Mouse (Mus musculus) midbrain, embryonic 13.5 days (tissue): ENCODE measurements around the gene Hist1h1d. TPM values are rescaled to one million over a fixed set of nuclear protein-coding genes. Genes with fewer than 3 reads are reported as not detected.
"Not testable (repeated sequence)": the region's sequence is repeated elsewhere in the genome, so short reads cannot be mapped to it uniquely, and the experiment has no call there.

Experiments used
- ATAC-seq: fragments of 200-750 bp; cut with Nextera tagmentation; 2 replicates; pipeline ENCODE4 v1.8.0; 2017; ENCODE audit warnings: mild to moderate bottlenecking, moderate TSS enrichment, moderate library complexity
- H3K27ac ChIP-seq: fragments of 300-500 bp; sonication (generic); 2 replicates; pipeline ENCODE4 v1.5.1; 2015; ENCODE audit warnings: inconsistent platforms, mild to moderate bottlenecking, moderate library complexity
- H3K27me3 ChIP-seq: fragments of 300-500 bp; sonication (generic); 2 replicates; pipeline ENCODE4 v1.6.1; 2015; ENCODE audit warnings: mild to moderate bottlenecking, inconsistent platforms
- H3K36me3 ChIP-seq: fragments of 300-500 bp; sonication (generic); 2 replicates; pipeline ENCODE4 v1.6.1; 2015; ENCODE audit warnings: mild to moderate bottlenecking, inconsistent platforms
- H3K4me1 ChIP-seq: fragments of 300-500 bp; sonication (generic); replicated peaks from 2 replicates; pipeline ENCODE4 v1.6.1; 2015; ENCODE audit warnings: inconsistent platforms
- H3K4me2 ChIP-seq: fragments of 300-500 bp; sonication (generic); replicated peaks from 2 replicates; pipeline ENCODE4 v1.6.1; 2015; ENCODE audit warnings: moderate library complexity, mild to moderate bottlenecking, inconsistent platforms
- H3K4me3 ChIP-seq: fragments of 300-500 bp; sonication (generic); replicated peaks from 2 replicates; pipeline ENCODE4 v1.5.1; 2015; ENCODE audit warnings: mild to moderate bottlenecking, inconsistent platforms
- H3K9ac ChIP-seq: fragments of 300-500 bp; sonication (generic); replicated peaks from 2 replicates; pipeline ENCODE4 v1.6.1; 2015; ENCODE audit warnings: mild to moderate bottlenecking, inconsistent platforms
- H3K9me3 ChIP-seq: fragments of 300-500 bp; sonication (generic); 2 replicates; pipeline ENCODE4 v1.6.1; 2016; ENCODE audit warnings: mild to moderate bottlenecking, inconsistent platforms
- WGBS: fragments of 180-500 bp; shearing (Covaris S2); methylation state at CpG from one replicate; pipeline ENCODE4 v1.1.7; 2015; 5-methylcytosine and 5-hydroxymethylcytosine counted together
- polyA plus RNA-seq: library from polyadenylated mRNA; unstranded; fragments of >200 nt; fragmentation: Nextera tagmentation; extraction: Ambion mirVana; gene quantifications from 2 replicates; pipeline ENCODE4 v1.2.1, GENCODE M21; 2015

Gene Hist1h1d
- polyA plus RNA-seq, 1 experiment from 2014 or later = 0.23 TPM

DNA sequence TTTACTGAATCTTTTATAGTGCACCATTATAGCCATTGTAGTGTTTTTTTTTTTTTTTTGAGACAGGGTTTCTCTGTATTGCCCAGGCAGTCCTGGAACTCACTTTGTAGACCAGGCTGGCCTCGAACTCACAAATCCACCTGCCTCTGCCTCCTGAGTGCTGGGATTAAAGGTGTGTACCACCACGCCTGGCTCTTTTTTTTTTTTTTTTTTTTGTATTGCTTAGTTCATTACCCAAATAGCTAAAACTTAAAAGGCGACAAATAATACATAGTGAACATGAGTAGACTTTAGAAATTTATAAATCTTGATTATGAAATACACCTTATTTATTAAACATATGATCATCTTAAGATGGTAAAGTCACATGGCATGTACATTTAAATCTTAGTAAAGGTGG lies 11.6 kb upstream of the Hist1h1d start:
- H3K36me3 ChIP-seq = no peaks in the 10 kb centered on the region
- no peaks in the 10 kb centered on the region for H3K9me3 ChIP-seq
- no peak overlapping the region for H3K27ac ChIP-seq
- no peak overlapping the region for H3K9ac ChIP-seq
- peaks cover 16% of the 10 kb centered on the region for H3K4me1 ChIP-seq
- 90% methylated on average over 3 of the region's 3 CpGs for WGBS
- no peak overlapping the region for H3K4me3 ChIP-seq
- no peaks in the 10 kb centered on the region for H3K27me3 ChIP-seq
- ATAC-seq = no peak
- H3K4me2 ChIP-seq = no peak overlapping the region

DNA sequence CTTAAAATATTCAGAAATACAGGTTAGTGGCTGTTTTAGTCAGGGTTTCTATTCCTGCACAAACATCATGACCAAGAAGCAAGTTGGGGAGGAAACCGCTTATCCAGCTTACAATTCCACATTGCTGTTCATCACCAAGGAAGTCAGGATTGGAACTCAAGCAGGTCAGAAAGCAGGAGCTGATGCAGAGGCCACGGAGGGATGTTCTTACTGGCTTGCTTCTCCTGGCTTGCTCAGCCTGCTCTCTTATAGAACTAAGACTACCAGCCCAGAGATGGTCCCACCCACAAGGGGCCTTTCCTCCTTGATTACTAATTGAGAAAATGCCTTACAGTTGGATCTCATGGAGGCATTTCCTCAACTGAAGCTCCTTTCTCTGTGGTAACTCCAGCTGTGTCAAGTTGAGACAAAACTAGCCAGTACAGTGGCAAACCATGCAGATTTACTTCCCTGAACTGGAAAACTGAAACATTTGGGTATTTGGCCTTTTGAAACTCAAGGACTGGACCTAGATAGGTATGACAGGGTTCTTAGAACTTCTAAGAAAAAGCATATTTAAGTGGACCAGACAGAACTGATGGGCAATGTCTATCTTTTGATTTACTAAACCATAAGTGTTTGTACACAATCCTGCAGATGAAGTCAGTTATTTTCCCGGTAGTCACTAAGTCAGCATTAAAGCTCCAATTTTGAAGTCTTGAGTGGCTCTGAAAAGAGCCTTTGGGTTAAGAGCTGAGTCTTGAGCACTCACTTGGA lies 10.7 kb upstream of the Hist1h1d start:
- not testable (repeated sequence) for H3K4me1 ChIP-seq, H3K36me3 ChIP-seq, H3K9me3 ChIP-seq, H3K27me3 ChIP-seq, ATAC-seq
- H3K4me3 ChIP-seq = peak overlapping the region; percentile 49
- 2% methylated on average over 3 of the region's 3 CpGs for WGBS
- H3K4me2 ChIP-seq = peak overlapping the region; percentile 72
- H3K9ac ChIP-seq = peak overlapping the region; percentile 65
- peak overlapping the region; percentile 82 for H3K27ac ChIP-seq

DNA sequence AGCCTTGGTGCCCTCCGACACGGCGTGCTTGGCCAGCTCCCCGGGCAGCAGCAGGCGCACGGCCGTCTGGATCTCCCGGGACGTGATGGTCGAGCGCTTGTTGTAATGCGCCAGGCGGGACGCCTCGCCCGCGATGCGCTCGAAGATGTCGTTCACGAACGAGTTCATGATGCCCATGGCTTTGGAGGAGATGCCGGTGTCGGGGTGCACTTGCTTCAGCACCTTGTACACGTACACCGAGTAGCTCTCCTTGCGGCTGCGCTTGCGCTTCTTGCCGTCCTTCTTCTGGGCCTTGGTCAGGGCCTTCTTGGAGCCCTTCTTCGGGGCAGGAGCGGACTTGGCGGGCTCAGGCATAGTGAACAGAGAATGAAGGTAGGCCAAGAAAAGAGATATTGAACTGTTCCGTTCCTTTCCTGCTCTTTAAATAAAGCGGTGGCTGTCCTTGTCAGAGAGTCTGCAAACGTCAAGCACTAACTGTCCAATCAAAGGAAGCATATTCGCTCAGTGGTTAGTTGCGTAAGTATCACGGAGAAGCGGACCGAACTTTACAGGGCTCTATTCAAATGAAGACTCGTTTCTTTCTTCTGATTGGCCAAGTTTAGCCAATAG lies 10.0 kb upstream of the Hist1h1d start, which contains the start of gene Hist1h2bh:
Gene Hist1h2bh, minus strand, starts transcription at position 394 of the 609 bp plus-strand sequence.
- WGBS = under 1% methylated on average over 37 of the region's 42 CpGs
- H3K4me2 ChIP-seq = peak within 1 kb of the TSS; percentile 72
- ATAC-seq = peak; percentile 91

DNA sequence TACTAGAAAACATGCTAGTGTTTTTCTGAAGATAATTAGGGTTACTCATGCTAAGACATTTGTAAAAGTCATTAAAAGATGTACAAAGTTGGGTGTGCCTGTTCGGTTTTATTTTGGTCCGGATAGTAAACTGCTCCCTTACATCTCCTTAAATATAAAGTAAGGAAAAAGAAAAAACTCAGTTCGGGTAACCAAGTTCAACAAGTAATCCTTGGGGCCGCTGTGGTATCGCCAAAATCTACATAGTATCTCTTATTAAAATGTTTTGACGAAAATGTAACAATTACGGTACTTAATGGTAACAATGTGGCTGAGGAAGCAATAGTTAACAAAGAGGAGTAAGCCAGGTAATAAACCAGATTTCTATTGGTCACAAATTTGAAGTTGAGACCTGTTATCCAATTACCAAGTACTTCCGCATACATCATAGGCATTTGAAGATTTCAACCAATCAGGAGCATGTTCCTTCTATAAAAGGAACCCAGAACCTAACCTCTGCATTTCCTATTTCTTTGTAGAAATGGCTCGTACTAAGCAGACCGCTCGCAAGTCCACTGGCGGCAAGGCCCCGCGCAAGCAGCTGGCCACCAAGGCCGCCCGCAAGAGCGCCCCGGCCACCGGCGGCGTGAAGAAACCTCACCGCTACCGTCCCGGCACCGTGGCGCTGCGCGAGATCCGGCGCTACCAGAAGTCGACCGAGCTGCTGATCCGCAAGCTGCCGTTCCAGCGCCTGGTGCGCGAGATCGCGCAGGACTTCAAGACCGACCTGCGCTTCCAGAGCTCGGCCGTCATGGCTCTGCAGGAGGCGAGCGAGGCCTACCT lies 8.9 kb upstream of the Hist1h1d start, which contains the start of gene Hist1h3f:
Gene Hist1h3f, plus strand, starts transcription at position 88 of the 822 bp plus-strand sequence.
- Histone ChIP-seq H3K4me1 (peaks cover 8% of the 10 kb centered on the region), H3K9ac (peak within 1 kb of the TSS; percentile 76)
- under 1% methylated on average over 30 of the region's 45 CpGs for WGBS

More for the DNA sequence above, 10.0 kb upstream of the Hist1h1d start, which contains the start of gene Hist1h2bh:
- H3K9ac ChIP-seq = peak within 1 kb of the TSS; percentile 65
- peak within 1 kb of the TSS; percentile 50 for H3K4me3 ChIP-seq
- not testable (repeated sequence) for H3K27me3 ChIP-seq, H3K9me3 ChIP-seq, H3K36me3 ChIP-seq, H3K4me1 ChIP-seq
- H3K27ac ChIP-seq = peak within 1 kb of the TSS; percentile 83

DNA sequence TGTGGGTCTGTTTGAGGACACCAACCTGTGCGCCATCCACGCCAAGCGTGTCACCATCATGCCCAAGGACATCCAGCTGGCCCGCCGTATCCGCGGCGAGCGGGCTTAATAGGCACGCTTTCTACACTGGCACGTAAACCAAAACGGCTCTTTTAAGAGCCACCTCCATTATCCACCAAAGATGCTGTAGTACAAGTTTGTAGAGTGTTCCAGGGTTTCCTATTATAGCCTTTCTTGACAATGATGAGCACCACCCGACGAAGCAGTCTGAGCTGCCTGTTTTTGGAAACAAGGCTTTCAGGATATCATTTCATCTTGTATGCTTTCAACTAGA lies 8.3 kb upstream of the Hist1h1d start:
- Histone ChIP-seq H3K9ac (peak overlapping the region; percentile 76; the same call in 1 of the 2 replicates), H3K27ac (peak overlapping the region; percentile 93), H3K4me3 (peak overlapping the region; percentile 50), H3K4me2 (peak overlapping the region; percentile 51)
- not testable (repeated sequence) for ATAC-seq, H3K36me3 ChIP-seq, H3K9me3 ChIP-seq, H3K27me3 ChIP-seq, H3K4me1 ChIP-seq
- WGBS = 0% methylated on average over 14 of the region's 14 CpGs

More for the DNA sequence above, 8.9 kb upstream of the Hist1h1d start, which contains the start of gene Hist1h3f:
- peak; percentile 96 for ATAC-seq
- Histone ChIP-seq H3K9me3 (no peaks in the 10 kb centered on the region), H3K27me3 (no peaks in the 10 kb centered on the region), H3K4me3 (peak within 1 kb of the TSS; percentile 50), H3K36me3 (no peaks in the 10 kb centered on the region), H3K27ac (peak within 1 kb of the TSS; percentile 93), H3K4me2 (peak within 1 kb of the TSS; percentile 72)

DNA sequence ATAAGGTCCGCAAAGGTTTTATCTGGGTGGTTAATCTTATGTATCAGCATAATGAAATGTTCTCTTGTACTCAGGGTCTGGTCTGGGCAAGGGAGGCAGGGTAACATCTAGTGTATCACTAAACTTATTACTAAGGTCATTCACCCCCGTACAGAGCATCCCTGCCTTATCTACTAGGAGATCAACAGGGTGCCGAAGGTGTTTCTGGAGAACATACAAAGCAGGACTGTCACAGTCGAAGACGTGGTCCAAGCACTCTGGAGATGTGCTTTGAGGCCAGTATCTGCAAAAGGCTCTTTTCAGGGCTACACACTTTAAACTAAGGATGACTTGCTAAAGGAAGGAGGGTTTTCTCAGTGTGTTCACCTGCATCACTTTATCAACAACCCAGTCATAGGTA lies 6.4 kb upstream of the Hist1h1d start:
- Histone ChIP-seq H3K9me3 (no peaks in the 10 kb centered on the region), H3K27me3 (no peaks in the 10 kb centered on the region), H3K9ac (no peak overlapping the region), H3K4me3 (no peak overlapping the region), H3K4me1 (peaks cover 16% of the 10 kb centered on the region), H3K27ac (no peak overlapping the region), H3K36me3 (no peaks in the 10 kb centered on the region), H3K4me2 (no peak overlapping the region)
- no peak for ATAC-seq
- WGBS = 82% methylated on average over 5 of the region's 5 CpGs

DNA sequence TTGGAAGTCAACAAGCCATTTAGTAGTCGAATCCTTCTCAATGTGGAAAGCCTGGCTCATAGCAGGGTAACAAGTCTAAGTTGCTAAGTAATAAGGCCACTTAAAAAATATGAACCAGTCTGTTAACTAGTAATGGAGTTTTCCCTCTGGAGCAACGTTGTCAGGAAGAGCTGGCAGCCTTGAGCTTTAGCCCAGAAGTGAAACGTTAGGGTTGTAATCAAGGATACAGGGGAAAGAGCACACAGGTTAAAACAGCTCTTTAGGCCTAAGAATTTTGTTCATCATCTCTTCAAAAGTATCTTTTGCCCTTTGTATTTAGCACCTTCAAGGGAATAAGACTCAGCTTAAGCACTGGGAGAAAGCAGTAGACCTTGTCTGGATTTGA lies 2.3 kb upstream of the Hist1h1d start:
- peak overlapping the region; percentile 59 for H3K9ac ChIP-seq
- ATAC-seq = no peak
- no peaks in the 10 kb centered on the region for H3K27me3 ChIP-seq
- WGBS = 5% methylated on average over 3 of the region's 3 CpGs
- peak overlapping the region; percentile 47 for H3K4me3 ChIP-seq
- H3K4me1 ChIP-seq = peaks cover 30% of the 10 kb centered on the region
- H3K36me3 ChIP-seq = no peaks in the 10 kb centered on the region
- H3K4me2 ChIP-seq = peak overlapping the region; percentile 65
- H3K27ac ChIP-seq = peak overlapping the region; percentile 90
- H3K9me3 ChIP-seq = no peaks in the 10 kb centered on the region

DNA sequence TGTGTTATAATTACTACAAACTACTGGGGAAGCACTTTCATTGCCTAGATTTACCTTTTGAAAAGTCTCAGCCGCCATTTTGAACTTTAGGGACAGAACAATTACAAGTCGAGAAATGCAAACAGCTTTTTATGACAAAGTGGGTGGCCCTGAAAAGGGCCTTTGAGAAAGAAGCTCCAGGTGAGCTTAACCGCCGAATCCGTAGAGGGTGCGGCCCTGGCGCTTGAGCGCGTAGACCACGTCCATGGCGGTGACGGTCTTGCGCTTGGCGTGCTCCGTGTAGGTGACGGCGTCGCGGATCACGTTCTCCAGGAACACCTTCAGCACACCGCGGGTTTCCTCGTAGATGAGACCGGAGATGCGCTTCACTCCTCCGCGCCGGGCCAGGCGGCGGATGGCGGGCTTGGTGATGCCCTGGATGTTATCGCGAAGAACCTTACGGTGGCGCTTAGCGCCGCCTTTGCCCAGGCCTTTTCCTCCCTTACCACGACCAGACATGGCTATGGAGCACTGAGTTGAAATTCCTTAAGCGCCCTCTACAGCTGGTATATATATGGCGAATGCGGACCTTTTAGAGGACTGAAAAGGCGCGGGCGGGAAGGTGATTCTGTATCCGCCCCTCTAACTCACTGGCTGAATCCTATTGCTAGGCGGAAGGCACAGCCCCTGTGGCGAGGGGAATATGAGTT lies 1.8 kb upstream of the Hist1h1d start, which contains the start of gene Hist1h4f:
Gene Hist1h4f, minus strand, starts transcription at position 503 of the 689 bp plus-strand sequence.
- peak within 1 kb of the TSS; percentile 47 for H3K4me3 ChIP-seq
- WGBS = under 1% methylated on average over 47 of the region's 47 CpGs
- H3K27ac ChIP-seq = peak within 1 kb of the TSS; percentile 90
- ATAC-seq = peak; percentile 89
- H3K27me3 ChIP-seq, H3K9me3 ChIP-seq, H3K36me3 ChIP-seq: not testable (repeated sequence)
- H3K4me1 ChIP-seq = peaks cover 31% of the 10 kb centered on the region
- H3K4me2 ChIP-seq = peak within 1 kb of the TSS; percentile 65
- peak within 1 kb of the TSS; percentile 59 for H3K9ac ChIP-seq

DNA sequence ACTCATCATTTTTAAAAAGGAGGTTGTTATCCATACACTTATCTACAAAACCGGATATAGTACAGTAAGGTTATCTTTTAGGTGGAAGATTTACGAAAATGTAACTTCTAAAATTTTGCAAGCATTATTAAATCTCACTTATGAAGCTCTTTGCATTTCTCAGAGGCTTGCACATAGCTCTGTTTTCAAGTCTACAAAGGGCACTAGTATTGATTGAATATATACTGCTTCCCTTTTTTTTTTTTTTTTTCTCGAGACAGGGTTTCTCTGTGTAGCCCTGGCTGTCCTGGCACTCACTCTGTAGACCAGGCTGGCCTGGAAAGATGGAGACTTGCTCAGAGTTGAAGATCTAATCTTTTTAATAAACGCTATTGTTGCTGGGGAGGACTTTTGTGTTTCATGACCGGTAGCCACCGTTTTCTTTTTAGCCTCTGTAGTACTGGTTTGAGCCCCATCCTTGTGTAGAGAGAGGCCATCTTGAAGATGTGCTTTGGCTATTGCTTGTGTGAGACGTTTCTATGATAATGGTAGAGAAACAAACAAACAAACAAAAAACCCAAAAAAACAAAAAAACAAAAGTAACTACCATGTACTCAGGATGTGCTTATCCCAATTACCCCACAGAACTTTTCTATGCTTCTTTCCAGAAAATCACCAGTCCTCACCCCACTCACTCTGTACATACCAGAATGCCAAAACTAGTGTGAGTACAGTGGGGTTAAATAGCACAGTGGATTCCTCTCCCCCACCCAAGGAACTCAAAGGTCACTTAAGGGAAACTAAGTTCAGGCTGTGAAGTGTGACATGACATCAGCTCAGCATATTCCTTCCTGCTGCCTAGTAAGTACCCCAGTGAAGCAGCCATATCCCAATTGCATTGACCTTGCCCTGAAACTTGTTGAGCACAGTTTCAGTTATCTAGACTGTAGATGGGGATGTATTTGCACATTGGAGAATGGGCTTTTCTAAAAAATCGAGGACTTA lies 839 bp upstream of the Hist1h1d start:
- 53% methylated on average over 8 of the region's 8 CpGs for WGBS
- Histone ChIP-seq H3K27ac (peak overlapping the region; percentile 90), H3K9me3 (no peaks in the 10 kb centered on the region), H3K27me3 (no peaks in the 10 kb centered on the region), H3K4me1 (peaks cover 36% of the 10 kb centered on the region), H3K4me2 (peak overlapping the region; percentile 65), H3K4me3 (peak overlapping the region; percentile 47), H3K36me3 (no peaks in the 10 kb centered on the region), H3K9ac (peak overlapping the region; percentile 59; the same call in 1 of the 2 replicates)
- no peak; the same call in 1 of the 2 replicates for ATAC-seq

DNA sequence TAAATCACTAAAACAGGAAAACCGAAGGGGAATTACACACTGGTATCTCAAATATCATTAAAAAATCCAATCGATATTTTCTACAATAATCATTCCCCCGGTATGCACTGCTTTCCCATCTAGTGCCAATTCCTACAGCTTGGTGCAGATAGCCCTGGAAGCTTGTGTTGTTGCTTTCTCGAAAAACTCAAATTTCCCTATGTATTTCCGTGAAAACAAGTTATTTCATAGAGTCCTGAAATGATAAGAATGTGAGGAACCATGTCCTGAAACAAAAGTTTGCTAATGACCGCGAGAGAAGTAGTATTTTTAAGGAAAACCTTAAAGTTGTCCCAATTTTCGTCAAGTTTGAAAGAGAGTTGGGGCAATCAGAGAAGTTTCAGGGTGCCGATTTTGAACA lies 1.3 kb downstream of the Hist1h1d start:
- H3K4me3 ChIP-seq = peak overlapping the region; percentile 55
- 25% methylated on average over 9 of the region's 9 CpGs for WGBS
- no peak for ATAC-seq
- H3K36me3 ChIP-seq = no peaks in the 10 kb centered on the region
- peak overlapping the region; percentile 91 for H3K27ac ChIP-seq
- no peaks in the 10 kb centered on the region for H3K27me3 ChIP-seq
- no peaks in the 10 kb centered on the region for H3K9me3 ChIP-seq
- peak overlapping the region; percentile 100 for H3K4me2 ChIP-seq
- H3K4me1 ChIP-seq = peaks cover 36% of the 10 kb centered on the region
- peak overlapping the region; percentile 78 for H3K9ac ChIP-seq
